Mouse (Mus musculus) heart, postnatal 4 days (tissue): Measurements from ENCODE around the gene Gm32802. TPM values are rescaled to one million over a fixed set of nuclear protein-coding genes. Genes with fewer than 3 reads are reported as not detected.
"Not testable (repeated sequence)": the region's sequence is repeated elsewhere in the genome, so short reads cannot be mapped to it uniquely, and the experiment has no call there.

Experiments
- DNase-seq: peaks from one replicate; pipeline ENCODE4 v3.0.0; 2021
- total RNA-seq, 2 experiments: library from RNA; stranded (reverse); gene quantifications; 2 replicates each; pipeline ENCODE4 v1.2.3; 2021

The Gm32802 gene
- total RNA-seq = under 1 TPM; 0.56 to 0.57 TPM

- DNase-seq = not testable (repeated sequence)
These were observed at the start of gene Gm32802 for GRCm38 (mm10) chr10:118258388-118258787. TSS of gene Gm32802 (plus strand) at chr10:118258688.

GRCm38 (mm10) chr10:118215719-118216393 lies 42.6 kb upstream of the Gm32802 start:
- not testable (repeated sequence) for DNase-seq

GRCm38 (mm10) chr10:118227629-118228028 lies 30.9 kb upstream of the Gm32802 start:
- DNase-seq = not testable (repeated sequence)

GRCm38 (mm10) chr10:118232607-118233006 lies 25.9 kb upstream of the Gm32802 start:
- not testable (repeated sequence) for DNase-seq

- not testable (repeated sequence) for DNase-seq
These were observed 17.8 kb upstream of the Gm32802 start, which contains the start of gene Gm32717 for GRCm38 (mm10) chr10:118240680-118241079. TSS of gene Gm32717 (minus strand) at chr10:118240780.

- DNase-seq = not testable (repeated sequence)
These were observed 9.4 kb upstream of the Gm32802 start for GRCm38 (mm10) chr10:118249006-118249595.

GRCm38 (mm10) chr10:118250852-118251295 lies 7.6 kb upstream of the Gm32802 start:
- peak; percentile 28 for DNase-seq

- DNase-seq = not testable (repeated sequence)
These were observed 10.3 kb downstream of the Gm32802 start for GRCm38 (mm10) chr10:118268812-118269211.

GRCm38 (mm10) chr10:118271416-118271815 lies 12.9 kb downstream of the Gm32802 start:
- DNase-seq = not testable (repeated sequence)

GRCm38 (mm10) chr10:118278069-118278468 lies 19.6 kb downstream of the Gm32802 start:
- not testable (repeated sequence) for DNase-seq

GRCm38 (mm10) chr10:118282565-118282964 lies 24.1 kb downstream of the Gm32802 start:
- DNase-seq = not testable (repeated sequence)

- not testable (repeated sequence) for DNase-seq
These were observed 24.5 kb downstream of the Gm32802 start for GRCm38 (mm10) chr10:118283016-118283415.

- no peak for DNase-seq
These were observed 36.5 kb downstream of the Gm32802 start, which contains the start of gene Iltifb for GRCm38 (mm10) chr10:118294938-118295337. TSS of gene Iltifb (minus strand) at chr10:118295038.

GRCm38 (mm10) chr10:118302133-118302532 lies 43.6 kb downstream of the Gm32802 start:
- not testable (repeated sequence) for DNase-seq

Other genes starting within 250 kb of the Gm32802 start
- 10 to 100 TPM in 1 of 2 experiments, 1 to 10 TPM in 1; 9.6 to 13.1 TPM for gene Mdm1, start 116.9 kb upstream of the Gm32802 start, total RNA-seq
- gene Il22, start 53.7 kb upstream of the Gm32802 start, total RNA-seq = not detected
- under 1 TPM; 0.56 to 0.57 TPM for gene Gm32717, start 17.9 kb upstream of the Gm32802 start, total RNA-seq
- gene Iltifb, start 36.4 kb downstream of the Gm32802 start, total RNA-seq = not detected
- not detected for gene Gm9040, start 68.3 kb downstream of the Gm32802 start, total RNA-seq
- gene Gm9044, start 73.7 kb downstream of the Gm32802 start, total RNA-seq = not detected
- gene Gm9045, start 79.1 kb downstream of the Gm32802 start, total RNA-seq = not detected
- not detected for gene Gm9046, start 84.6 kb downstream of the Gm32802 start, total RNA-seq
- not detected for gene Gm9048, start 90.0 kb downstream of the Gm32802 start, total RNA-seq
- gene Gm9049, start 95.4 kb downstream of the Gm32802 start, total RNA-seq = not detected
- not detected for gene Ifng, start 182.4 kb downstream of the Gm32802 start, total RNA-seq